Mouse (Mus musculus) myocyte (in vitro differentiated cells): ENCODE results near the gene Kcna7.

Experiments used
- E2F4 ChIP-seq: IDR thresholded peaks from one replicate; pipeline ENCODE4 v1.6.1; 2011; ENCODE audit warnings: mild to moderate bottlenecking, control low read depth, moderate library complexity; ENCODE audit not compliant: insufficient read depth
- MAX ChIP-seq: IDR thresholded peaks from one replicate; pipeline ENCODE4 v1.6.1; 2011; ENCODE audit warnings: low read depth, mild to moderate bottlenecking, control low read depth
- POLR2A ChIP-seq: IDR thresholded peaks from one replicate; pipeline ENCODE4 v1.6.1; 2011; ENCODE audit warnings: low read depth, mild to moderate bottlenecking, control low read depth, moderate library complexity; ENCODE audit not compliant: insufficient read length
- POLR2AphosphoS2 ChIP-seq: IDR thresholded peaks from one replicate; pipeline ENCODE4 v1.6.1; 2011; ENCODE audit warnings: low read depth, control low read depth; ENCODE audit not compliant: insufficient read length
- REST ChIP-seq: IDR thresholded peaks from one replicate; pipeline ENCODE4 v1.6.1; 2011; ENCODE audit warnings: mild to moderate bottlenecking, control low read depth, moderate library complexity; ENCODE audit not compliant: insufficient read depth, insufficient read length
- SRF ChIP-seq: IDR thresholded peaks from one replicate; pipeline ENCODE4 v1.6.1; 2011; ENCODE audit warnings: low read depth; ENCODE audit not compliant: control insufficient read depth, insufficient read length
- USF1 ChIP-seq: IDR thresholded peaks from one replicate; pipeline ENCODE4 v1.6.1; 2011; ENCODE audit warnings: low read depth, mild to moderate bottlenecking, control low read depth, moderate library complexity

DNA sequence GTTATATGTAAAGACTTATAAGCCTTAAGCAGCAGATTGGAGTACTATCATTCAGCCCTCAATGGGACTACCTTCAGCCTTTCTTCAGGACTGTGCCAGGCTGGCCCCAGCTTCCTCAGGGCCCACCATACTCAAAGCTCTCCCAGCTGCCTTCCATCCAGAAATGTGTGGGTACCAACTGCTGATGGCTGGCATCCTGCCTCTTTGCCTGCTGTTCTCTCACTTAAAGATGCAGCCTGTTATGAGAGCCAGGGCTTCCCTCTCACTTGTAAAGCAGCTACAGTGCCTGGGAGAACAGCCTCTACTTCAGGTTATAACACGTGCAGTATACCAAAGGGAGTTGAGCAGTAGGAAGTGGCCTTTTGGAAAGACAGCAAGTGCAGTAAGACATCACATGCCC, 29.4 kb upstream of the Kcna7 start:
- no peak for TF ChIP-seq E2F4
- no peak for TF ChIP-seq SRF
- TF ChIP-seq POLR2AphosphoS2: no peak
- no peak for TF ChIP-seq POLR2A
- no peak for TF ChIP-seq MAX
- no peak for TF ChIP-seq USF1
- no peak for TF ChIP-seq REST
